ENCODE assay signal across 11 mouse cellular contexts in genomic region chr16:37811874-37812273, GRCm38 (mm10). TPM values are rescaled to one million over a fixed set of nuclear protein-coding genes. Genes with fewer than 3 reads are reported as not detected.
DNase-seq lines count a peak whose midpoint lies in the region; ATAC-seq lines count a peak whose summit lies in the region.
"Had no signal": no experiment of that assay in that cellular context is flagged by ENCODE, and none has a peak within 500 bp of the region (broad histone marks: within the 10 kb centered on the region; RNA-seq: fewer than 3 reads in every experiment).

No protein-coding gene starts in this region.

- no peak overlapping the region for H3K4me2 ChIP-seq in forebrain, embryonic 15.5 days (replicated peaks)
- no peak overlapping the region for H3K4me2 ChIP-seq in forebrain, embryonic 11.5 days (ENCODE audit: low read depth, low read length, severe bottlenecking)
- no peak overlapping the region for H3K4me2 ChIP-seq in kidney, embryonic 16.5 days (replicated peaks; ENCODE audit: low read depth, low read length)
- H3K4me2 ChIP-seq in embryonic facial prominence, embryonic 13.5 days = no peak overlapping the region
- H3K4me2 ChIP-seq: liver, embryonic 15.5 days had no signal

- 89% methylated on average over 8 of the region's 8 CpGs for WGBS in forebrain, embryonic 15.5 days
- 88% methylated on average over 8 of the region's 8 CpGs for WGBS in forebrain, embryonic 11.5 days
- WGBS in kidney, embryonic 16.5 days = 80% methylated on average over 8 of the region's 8 CpGs
- 90% methylated on average over 8 of the region's 8 CpGs for WGBS in embryonic facial prominence, embryonic 13.5 days
- WGBS in limb, embryonic 10.5 days = 88% methylated on average over 8 of the region's 8 CpGs

- no peak overlapping the region for H3K9ac ChIP-seq in forebrain, embryonic 15.5 days (replicated peaks)
- no peak overlapping the region for H3K9ac ChIP-seq in forebrain, embryonic 11.5 days (ENCODE audit: low read length)
- H3K9ac ChIP-seq in kidney, embryonic 16.5 days (replicated peaks; ENCODE audit: low read length) = no peak overlapping the region
- no peak overlapping the region for H3K9ac ChIP-seq in embryonic facial prominence, embryonic 13.5 days
- H3K9ac ChIP-seq: liver, embryonic 15.5 days; neural tube, embryonic 12.5 days had no signal

- no peaks in the 10 kb centered on the region for H3K36me3 ChIP-seq in forebrain, embryonic 15.5 days
- no peaks in the 10 kb centered on the region for H3K36me3 ChIP-seq in forebrain, embryonic 11.5 days (ENCODE audit: control insufficient read depth, insufficient read depth, low read length)
- peaks cover 10% of the 10 kb centered on the region for H3K36me3 ChIP-seq in kidney, embryonic 16.5 days (ENCODE audit: insufficient read depth, low read length)
- H3K36me3 ChIP-seq in embryonic facial prominence, embryonic 13.5 days = peaks cover 34% of the 10 kb centered on the region
- H3K36me3 ChIP-seq in limb, embryonic 10.5 days = peaks cover 60% of the 10 kb centered on the region
- H3K36me3 ChIP-seq: liver, embryonic 15.5 days had no signal

- H3K4me3 ChIP-seq in forebrain, embryonic 15.5 days = no peak overlapping the region
- H3K4me3 ChIP-seq in forebrain, embryonic 11.5 days (ENCODE audit: low read depth, low read length) = no peak overlapping the region
- no peak overlapping the region for H3K4me3 ChIP-seq in kidney, embryonic 16.5 days (ENCODE audit: low read length)
- no peak overlapping the region for H3K4me3 ChIP-seq in embryonic facial prominence, embryonic 13.5 days
- H3K4me3 ChIP-seq in limb, embryonic 10.5 days = no peak overlapping the region
- H3K4me3 ChIP-seq: liver, embryonic 15.5 days; neural tube, embryonic 12.5 days had no signal

- no peaks in the 10 kb centered on the region for H3K9me3 ChIP-seq in forebrain, embryonic 15.5 days
- no peaks in the 10 kb centered on the region for H3K9me3 ChIP-seq in forebrain, embryonic 11.5 days (ENCODE audit: control insufficient read depth, low read length)
- H3K9me3 ChIP-seq in kidney, embryonic 16.5 days (ENCODE audit: low read length) = no peaks in the 10 kb centered on the region
- H3K9me3 ChIP-seq in embryonic facial prominence, embryonic 13.5 days = no peaks in the 10 kb centered on the region
- no peaks in the 10 kb centered on the region for H3K9me3 ChIP-seq in limb, embryonic 10.5 days (replicated peaks)
- H3K9me3 ChIP-seq: liver, embryonic 15.5 days; neural tube, embryonic 12.5 days had no signal

- H3K4me1 ChIP-seq in forebrain, embryonic 15.5 days = peaks cover 23% of the 10 kb centered on the region
- H3K4me1 ChIP-seq in forebrain, embryonic 11.5 days (replicated peaks; ENCODE audit: control insufficient read depth, insufficient read depth, low read length) = 0 out of 2 replicates have a peak, but pooled peaks cover 4% of the 10 kb centered on the region
- H3K4me1 ChIP-seq in kidney, embryonic 16.5 days (ENCODE audit: insufficient read depth, low read length) = peaks cover 47% of the 10 kb centered on the region
- H3K4me1 ChIP-seq in embryonic facial prominence, embryonic 13.5 days = peaks cover 61% of the 10 kb centered on the region
- peaks cover 37% of the 10 kb centered on the region for H3K4me1 ChIP-seq in limb, embryonic 10.5 days

- H3K27me3 ChIP-seq in forebrain, embryonic 15.5 days = no peaks in the 10 kb centered on the region
- no peaks in the 10 kb centered on the region for H3K27me3 ChIP-seq in forebrain, embryonic 11.5 days (ENCODE audit: control insufficient read depth, insufficient read depth, low read length)
- H3K27me3 ChIP-seq in kidney, embryonic 16.5 days (ENCODE audit: insufficient read depth, low read length) = no peaks in the 10 kb centered on the region
- H3K27me3 ChIP-seq in embryonic facial prominence, embryonic 13.5 days = no peaks in the 10 kb centered on the region
- H3K27me3 ChIP-seq in limb, embryonic 10.5 days (ENCODE audit: low read depth, poor library complexity, severe bottlenecking) = no peaks in the 10 kb centered on the region
- H3K27me3 ChIP-seq: liver, embryonic 15.5 days; neural tube, embryonic 12.5 days had no signal

- H3K27ac ChIP-seq in forebrain, embryonic 15.5 days (replicated peaks) = 0 out of 2 replicates have a peak overlapping the region, but pooled peaks have one; percentile 25
- H3K27ac ChIP-seq in forebrain, embryonic 11.5 days (ENCODE audit: low read depth, low read length) = no peak overlapping the region
- H3K27ac ChIP-seq in kidney, embryonic 16.5 days (ENCODE audit: low read length) = peak overlapping the region; percentile 92; the same call in 1 of the 2 replicates
- H3K27ac ChIP-seq in embryonic facial prominence, embryonic 13.5 days = peak overlapping the region; percentile 39; the same call in 1 of the 2 replicates
- H3K27ac ChIP-seq in limb, embryonic 10.5 days = peak overlapping the region; percentile 1; the same call in 1 of the 2 replicates
- H3K27ac ChIP-seq: liver, embryonic 15.5 days; neural tube, embryonic 12.5 days had no signal

- DNase-seq in forebrain, embryonic 11.5 days (ENCODE audit: low spot score) = no peak
- DNase-seq in kidney, adult 9 months = no peak
- DNase-seq in limb, embryonic 10.5 days (ENCODE audit: low spot score) = no peak
- DNase-seq in right cerebral cortex, postnatal 36 days (ENCODE audit: low spot score in 2 of 2) = no peak
- DNase-seq in natural killer cell, adult 2 months (ENCODE audit: low spot score in 2 of 2) = no peak

- no peak for ATAC-seq in forebrain, embryonic 15.5 days (replicated peaks)
- no peak for ATAC-seq in forebrain, embryonic 11.5 days (replicated peaks; ENCODE audit: low FRiP score)
- no peak for ATAC-seq in kidney, embryonic 16.5 days (ENCODE audit: low FRiP score, low TSS enrichment)
- no peak for ATAC-seq in embryonic facial prominence, embryonic 13.5 days (ENCODE audit: insufficient number of reproducible peaks, insufficient read depth, low FRiP score, low TSS enrichment, low read depth)

RNA-seq across cellular contexts. Expression of gene Fstl1, which starts 35.2 kb away (rescaled TPM):
- 80.6 and 82.9 TPM in 2 replicates for polyA plus RNA-seq in forebrain, embryonic 15.5 days (2015; fragmentation: Nextera tagmentation; extraction: Ambion mirVana)
- 171 and 176 TPM in 2 replicates for polyA plus RNA-seq in forebrain, embryonic 11.5 days (2014; fragmentation: Nextera tagmentation; extraction: Ambion mirVana)
- 657 and 680 TPM in 2 replicates for polyA plus RNA-seq in kidney, embryonic 16.5 days (2015; fragmentation: Nextera tagmentation; extraction: Ambion mirVana)
- 683 and 792 TPM in 2 replicates for polyA plus RNA-seq in embryonic facial prominence, embryonic 13.5 days (2015; fragmentation: Nextera tagmentation; extraction: Ambion mirVana)
- 160 and 215 TPM in 2 replicates for polyA plus RNA-seq in limb, embryonic 10.5 days (2016; fragmentation: Nextera tagmentation; extraction: Ambion mirVana)

RNA-seq across cellular contexts. Expression of gene Gm36028, which starts 49.1 kb away (rescaled TPM):
- polyA plus RNA-seq in forebrain, embryonic 15.5 days (2015; fragmentation: Nextera tagmentation; extraction: Ambion mirVana) = 0.15 TPM in 1 of 2 replicates, not detected in the other
- polyA plus RNA-seq in forebrain, embryonic 11.5 days (2014; fragmentation: Nextera tagmentation; extraction: Ambion mirVana) = 0.24 and 0.40 TPM in 2 replicates
- 0.67 and 0.71 TPM in 2 replicates for polyA plus RNA-seq in kidney, embryonic 16.5 days (2015; fragmentation: Nextera tagmentation; extraction: Ambion mirVana)
- polyA plus RNA-seq in embryonic facial prominence, embryonic 13.5 days (2015; fragmentation: Nextera tagmentation; extraction: Ambion mirVana) = 0.23 and 0.25 TPM in 2 replicates
- polyA plus RNA-seq in limb, embryonic 10.5 days (2016; fragmentation: Nextera tagmentation; extraction: Ambion mirVana) = not detected in 2 replicates
- polyA plus RNA-seq: neural tube, embryonic 12.5 days; small intestine, adult 2 months had no signal

RNA-seq across cellular contexts. Expression of gene Lrrc58, which starts 56.3 kb away (rescaled TPM):
- polyA plus RNA-seq in forebrain, embryonic 15.5 days (2015; fragmentation: Nextera tagmentation; extraction: Ambion mirVana) = 61.2 and 62.6 TPM in 2 replicates
- 64.8 and 73.5 TPM in 2 replicates for polyA plus RNA-seq in forebrain, embryonic 11.5 days (2014; fragmentation: Nextera tagmentation; extraction: Ambion mirVana)
- polyA plus RNA-seq in kidney, embryonic 16.5 days (2015; fragmentation: Nextera tagmentation; extraction: Ambion mirVana) = 54.3 and 60.6 TPM in 2 replicates
- 63.6 and 63.7 TPM in 2 replicates for polyA plus RNA-seq in embryonic facial prominence, embryonic 13.5 days (2015; fragmentation: Nextera tagmentation; extraction: Ambion mirVana)
- polyA plus RNA-seq in limb, embryonic 10.5 days (2016; fragmentation: Nextera tagmentation; extraction: Ambion mirVana) = 66.3 and 67.8 TPM in 2 replicates
